Mouse (Mus musculus): ENCODE measurements around the gene Tshz2. TPM values are rescaled to one million over a fixed set of nuclear protein-coding genes. Genes with fewer than 3 reads are reported as not detected.

Tshz2 gene
- total RNA-seq, 2 experiments from 2014 or later, result not detected

GRCm38 (mm10) chr2:169970481-169970880, 337.7 kb downstream of the Tshz2 start:
- no peak for ATAC-seq (replicated peaks; ENCODE audit: low FRiP score, poor library complexity, severe bottlenecking)

- no peak for ATAC-seq (replicated peaks; ENCODE audit: low FRiP score, poor library complexity, severe bottlenecking)
These were observed 350.1 kb downstream of the Tshz2 start for GRCm38 (mm10) chr2:169982925-169983324.

DNA sequence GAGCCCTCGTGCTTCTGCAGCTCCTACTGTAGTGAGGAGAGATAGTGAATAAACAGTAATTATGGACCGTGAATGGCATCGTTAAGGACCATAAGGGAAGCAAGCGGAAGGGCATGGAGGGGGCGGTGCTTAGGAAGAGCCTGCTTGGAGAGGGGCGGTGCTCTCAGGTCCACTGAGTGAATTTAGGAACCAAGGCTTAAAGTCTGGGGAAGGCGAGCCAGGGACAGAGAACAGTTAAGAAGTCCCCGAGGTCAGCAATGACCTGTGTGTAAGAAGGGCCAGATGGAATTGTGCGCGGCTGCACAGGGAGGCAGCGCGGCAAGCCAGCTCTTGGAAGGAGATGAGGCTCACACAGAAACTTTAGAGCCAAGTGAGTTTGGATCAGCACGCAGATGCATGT, 354.4 kb downstream of the Tshz2 start:
- no peak for ATAC-seq (replicated peaks; ENCODE audit: low FRiP score, poor library complexity, severe bottlenecking)

GRCm38 (mm10) chr2:169989186-169989585, 356.4 kb downstream of the Tshz2 start:
- ATAC-seq (replicated peaks; ENCODE audit: low FRiP score, poor library complexity, severe bottlenecking), result no peak

GRCm38 (mm10) chr2:169990991-169991390, 358.2 kb downstream of the Tshz2 start:
- ATAC-seq (replicated peaks; ENCODE audit: low FRiP score, poor library complexity, severe bottlenecking), result no peak

DNA sequence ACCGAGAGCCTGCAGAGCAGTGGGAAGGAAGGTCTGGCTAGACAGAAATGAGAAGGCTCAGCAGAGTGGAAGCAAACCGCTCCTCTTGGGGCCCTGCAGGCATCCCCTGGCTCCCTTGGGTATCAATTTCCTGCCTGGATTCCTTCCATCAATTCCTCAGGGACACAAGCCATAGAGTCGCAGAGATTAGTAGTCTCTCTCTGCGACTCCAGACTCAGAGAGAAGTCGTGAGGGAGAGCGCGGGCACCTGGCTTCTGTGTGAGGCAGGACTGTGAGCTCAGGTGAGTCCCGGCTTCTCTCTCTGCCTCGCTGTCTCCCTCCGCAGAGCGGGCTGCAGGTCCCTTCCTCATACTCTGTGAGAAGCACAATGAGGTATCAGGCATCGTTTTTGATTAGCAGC, 363.2 kb downstream of the Tshz2 start:
- ATAC-seq (replicated peaks; ENCODE audit: low FRiP score, poor library complexity, severe bottlenecking), result no peak

DNA sequence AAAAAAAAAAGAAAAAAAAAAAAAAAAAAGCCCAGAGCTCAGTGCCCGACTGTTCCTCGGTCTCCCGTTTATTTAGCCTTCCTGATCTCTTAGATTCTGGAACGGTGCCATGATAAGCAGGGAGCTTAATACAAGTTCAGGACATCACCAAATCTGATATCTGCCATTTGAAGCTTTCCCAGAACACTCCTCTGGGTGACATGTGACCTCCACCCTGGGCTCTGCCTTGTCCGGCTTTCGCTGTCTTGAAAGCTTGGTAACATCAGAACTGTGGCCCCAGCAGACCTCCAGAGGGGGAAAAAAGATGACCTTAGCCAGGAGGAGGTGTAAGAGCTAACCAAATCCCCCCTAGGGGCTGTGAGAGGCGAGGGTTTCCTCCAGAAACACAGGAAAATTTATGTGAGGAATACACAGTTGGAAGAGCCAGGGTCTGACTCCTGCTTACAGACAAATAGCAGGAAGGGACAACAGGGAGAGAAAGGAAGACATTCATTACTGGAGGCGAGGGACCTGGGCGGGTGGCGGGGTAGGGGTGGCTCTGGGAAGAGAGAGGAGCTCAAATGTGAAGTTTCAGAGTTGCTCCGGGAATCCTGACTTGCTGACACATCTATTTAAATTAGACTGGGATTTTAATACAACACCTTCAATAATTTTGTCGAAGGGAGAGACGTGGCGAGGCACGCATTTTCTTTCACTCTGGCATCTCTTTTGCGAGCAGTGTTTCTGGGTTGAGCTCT, 363.9 kb downstream of the Tshz2 start:
- ATAC-seq (replicated peaks; ENCODE audit: low FRiP score, poor library complexity, severe bottlenecking), result no peak

DNA sequence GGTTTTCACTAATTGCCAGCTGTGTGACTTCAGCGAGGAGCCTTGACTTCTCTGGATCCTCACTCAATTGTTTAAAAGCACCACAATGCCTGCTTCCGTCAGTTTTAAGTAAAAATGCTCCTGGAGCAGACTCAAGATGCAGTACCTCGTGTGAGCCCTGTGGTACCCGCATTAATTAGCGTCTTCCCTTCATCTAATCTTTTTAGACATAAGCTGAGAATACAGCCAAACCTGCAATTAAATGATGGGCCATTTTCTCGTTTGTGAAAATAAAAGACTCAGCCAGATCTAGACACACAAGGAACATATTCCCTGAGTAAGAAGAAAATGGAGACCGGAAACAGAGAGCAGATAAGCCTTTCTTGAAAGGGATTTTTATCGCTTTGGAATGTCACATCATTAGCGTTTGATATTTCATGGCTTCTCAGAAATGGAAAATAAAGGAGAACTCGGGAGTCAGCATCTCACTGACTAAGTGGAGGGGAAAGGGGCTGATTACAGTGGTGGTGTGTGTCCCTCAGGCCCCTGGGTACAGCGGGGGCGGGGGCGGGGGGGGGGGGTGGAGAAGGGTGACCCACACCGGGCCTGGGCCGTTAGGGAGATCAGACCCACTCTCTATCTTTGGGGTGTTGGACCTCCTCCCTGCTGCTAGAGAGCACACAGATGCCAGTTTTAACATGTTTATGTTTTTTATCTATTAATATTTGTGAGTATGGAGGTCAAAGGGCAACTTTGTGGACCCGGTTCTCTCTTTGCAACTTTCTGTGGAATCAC, 364.6 kb downstream of the Tshz2 start:
- ATAC-seq (replicated peaks; ENCODE audit: low FRiP score, poor library complexity, severe bottlenecking), result no peak

DNA sequence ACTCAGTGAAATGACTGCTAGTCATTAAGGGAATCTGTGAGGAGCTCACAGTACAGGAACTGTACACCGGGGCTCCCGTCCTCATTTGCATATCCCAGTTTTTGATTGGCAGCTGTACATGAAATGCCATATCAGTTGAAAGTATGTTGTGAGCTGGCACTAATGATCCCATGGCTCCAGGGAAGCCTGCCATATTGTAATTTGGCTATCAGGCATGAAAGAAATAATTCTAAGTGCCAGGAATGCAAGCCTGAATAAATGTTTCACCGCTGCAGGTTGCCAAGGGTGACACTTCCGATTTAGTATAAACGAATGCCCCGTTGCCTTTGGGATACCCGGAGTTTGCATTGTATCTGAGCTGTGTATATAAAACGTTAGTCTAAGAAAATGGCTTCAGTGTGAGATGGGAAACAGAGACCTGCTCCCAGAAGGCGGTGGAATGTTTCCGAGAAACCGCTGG, 366.1 kb downstream of the Tshz2 start:
- no peak for ATAC-seq (replicated peaks; ENCODE audit: low FRiP score, poor library complexity, severe bottlenecking)

DNA sequence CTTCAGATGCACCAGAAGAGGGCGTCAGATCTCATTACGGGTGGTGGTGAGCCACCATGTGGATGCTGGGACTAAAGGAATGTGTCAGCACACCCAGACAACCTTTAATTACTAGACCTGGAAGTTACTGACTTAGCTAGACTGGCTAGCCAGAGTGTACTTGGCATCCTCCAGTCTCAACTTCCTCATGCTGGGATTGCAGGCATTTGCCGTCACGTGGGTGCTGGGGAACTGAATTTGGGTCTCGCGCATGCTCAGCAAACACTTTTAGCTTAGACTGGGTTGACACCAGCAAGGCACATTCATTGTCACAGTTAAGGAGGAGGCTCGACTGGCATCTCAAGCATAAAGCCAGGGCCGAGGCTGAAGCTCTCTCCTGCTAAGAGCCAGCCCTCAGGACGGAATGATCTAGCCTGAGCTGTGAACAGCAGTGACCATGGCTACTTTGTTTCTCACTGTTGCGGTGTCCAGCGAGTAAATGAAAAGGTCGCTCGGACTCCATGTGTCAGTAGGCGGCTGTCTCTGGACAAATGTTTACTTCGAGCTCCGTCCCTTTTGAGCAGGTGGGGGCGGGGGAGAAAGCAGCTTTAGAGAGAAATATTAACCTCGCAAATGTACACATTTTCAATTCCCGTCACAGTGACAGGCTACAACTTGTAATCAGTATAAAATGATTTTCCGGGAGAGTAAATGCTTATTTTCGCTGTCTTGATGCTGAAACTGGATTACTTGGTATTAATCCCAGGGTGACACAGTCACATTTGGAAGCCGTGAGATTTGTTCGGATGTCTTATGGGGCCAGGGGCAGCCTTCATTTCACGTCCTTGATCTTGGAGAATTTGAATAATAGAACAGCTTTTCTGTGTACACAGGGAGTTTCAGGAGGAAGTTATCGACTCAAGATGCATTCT, 370.0 kb downstream of the Tshz2 start:
- ATAC-seq (replicated peaks; ENCODE audit: low FRiP score, poor library complexity, severe bottlenecking), result no peak

- ATAC-seq (replicated peaks; ENCODE audit: low FRiP score, poor library complexity, severe bottlenecking), result no peak
These were observed 370.9 kb downstream of the Tshz2 start for GRCm38 (mm10) chr2:170003666-170004065.

DNA sequence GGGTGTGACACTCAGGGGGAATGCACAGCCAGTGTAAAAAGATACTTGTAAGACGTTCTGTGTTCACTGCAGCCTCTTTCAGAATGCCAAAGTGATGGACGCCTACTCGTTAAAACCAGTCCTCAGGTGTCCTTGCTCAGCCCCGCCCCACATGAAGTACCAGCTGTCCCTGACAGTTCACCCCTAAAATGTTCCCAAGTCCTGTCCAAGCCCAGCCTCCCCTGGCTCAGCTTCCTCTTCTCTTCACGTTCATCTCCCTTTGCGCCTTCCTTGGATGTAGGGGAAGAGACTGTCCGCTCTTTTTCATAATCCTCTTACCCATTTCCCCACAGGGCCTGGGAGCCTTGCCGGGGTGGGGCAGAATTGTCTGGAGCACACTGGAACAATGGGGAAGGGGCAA, 374.0 kb downstream of the Tshz2 start:
- ATAC-seq (replicated peaks; ENCODE audit: low FRiP score, poor library complexity, severe bottlenecking), result no peak

DNA sequence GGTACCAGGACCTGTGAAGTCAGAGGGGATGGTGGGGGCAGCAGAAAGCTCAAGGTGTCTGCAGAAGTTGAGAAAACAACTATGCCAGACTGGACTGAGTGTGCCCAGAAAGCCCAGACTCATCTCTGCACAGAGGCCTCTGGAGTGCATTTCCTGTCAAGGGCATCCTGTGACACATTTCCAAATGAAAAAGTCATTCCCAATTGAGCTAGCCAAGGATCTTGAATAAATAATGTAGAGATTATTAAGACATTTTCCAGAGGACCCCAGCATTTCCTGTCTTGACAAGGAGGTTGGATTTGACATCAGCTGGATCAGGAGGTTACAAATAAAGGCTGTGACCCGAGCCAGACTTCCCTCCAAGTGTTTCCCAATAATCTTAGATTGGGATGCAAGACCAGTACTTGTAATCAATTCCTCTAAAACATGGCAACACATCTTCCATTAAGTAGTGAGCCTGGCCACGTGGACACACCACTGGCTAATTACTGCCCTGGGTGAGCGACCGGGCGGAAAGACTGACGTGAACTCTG, 374.7 kb downstream of the Tshz2 start:
- ATAC-seq (replicated peaks; ENCODE audit: low FRiP score, poor library complexity, severe bottlenecking), result no peak

DNA sequence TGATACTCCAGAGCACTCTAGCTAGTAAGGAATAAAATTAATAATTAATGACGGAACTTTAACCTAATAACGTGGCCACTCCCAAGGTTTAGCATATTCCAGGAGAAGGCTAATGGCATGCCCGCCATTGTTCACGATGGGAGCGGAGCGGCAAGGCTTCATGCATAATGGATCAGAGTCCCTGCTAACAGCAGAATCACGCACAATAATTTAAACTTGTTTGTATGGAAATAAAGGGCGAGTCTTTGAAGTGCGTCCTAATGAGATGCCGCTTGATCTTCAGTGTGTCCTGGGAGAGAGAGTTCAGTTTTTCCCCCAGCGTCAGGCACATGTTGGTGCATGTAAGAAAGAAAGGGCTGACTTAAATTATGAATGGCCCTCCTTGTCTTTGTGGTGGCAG, 376.9 kb downstream of the Tshz2 start:
- no peak for ATAC-seq (replicated peaks; ENCODE audit: low FRiP score, poor library complexity, severe bottlenecking)

DNA sequence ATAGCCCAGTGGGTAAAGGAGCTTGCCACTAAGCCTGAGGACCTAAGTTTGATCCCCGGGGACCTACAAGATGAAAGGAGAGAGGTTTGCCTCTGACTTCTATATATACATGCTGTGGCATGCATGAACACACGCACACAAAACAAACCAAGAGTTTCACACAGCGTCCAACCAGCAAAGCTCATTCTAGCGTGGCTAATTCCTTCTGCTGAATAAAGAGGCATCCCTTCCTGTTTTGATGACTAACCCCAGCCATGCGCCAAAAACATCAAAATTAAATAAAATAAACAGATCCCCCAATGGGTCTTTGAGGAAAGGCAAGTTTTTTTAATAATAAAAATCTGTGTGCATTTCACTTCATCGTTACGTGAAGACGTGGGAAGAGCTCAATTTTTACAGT, 379.0 kb downstream of the Tshz2 start:
- no peak for ATAC-seq (replicated peaks; ENCODE audit: low FRiP score, poor library complexity, severe bottlenecking)

GRCm38 (mm10) chr2:170017302-170017701, 384.5 kb downstream of the Tshz2 start:
- no peak for ATAC-seq (replicated peaks; ENCODE audit: low FRiP score, poor library complexity, severe bottlenecking)

DNA sequence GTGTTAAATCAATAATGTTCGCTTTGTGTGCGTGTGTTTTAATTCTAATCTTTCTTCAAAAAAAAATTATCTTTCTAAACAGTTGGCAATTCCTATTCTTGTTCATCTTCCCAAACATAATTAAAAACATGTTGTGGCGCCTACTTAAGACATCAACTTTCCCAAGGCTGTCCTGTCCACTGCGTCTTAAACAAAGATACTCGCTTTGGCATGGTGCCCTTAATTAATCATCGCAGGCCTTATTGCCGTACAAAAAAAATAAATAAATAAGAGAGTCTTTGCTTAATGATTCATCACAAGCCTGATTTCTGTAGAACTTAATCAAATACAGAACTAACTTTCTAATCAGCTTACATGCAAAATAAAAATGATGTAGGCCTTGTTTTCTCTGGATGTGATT, 385.1 kb downstream of the Tshz2 start:
- ATAC-seq (replicated peaks; ENCODE audit: low FRiP score, poor library complexity, severe bottlenecking), result no peak

DNA sequence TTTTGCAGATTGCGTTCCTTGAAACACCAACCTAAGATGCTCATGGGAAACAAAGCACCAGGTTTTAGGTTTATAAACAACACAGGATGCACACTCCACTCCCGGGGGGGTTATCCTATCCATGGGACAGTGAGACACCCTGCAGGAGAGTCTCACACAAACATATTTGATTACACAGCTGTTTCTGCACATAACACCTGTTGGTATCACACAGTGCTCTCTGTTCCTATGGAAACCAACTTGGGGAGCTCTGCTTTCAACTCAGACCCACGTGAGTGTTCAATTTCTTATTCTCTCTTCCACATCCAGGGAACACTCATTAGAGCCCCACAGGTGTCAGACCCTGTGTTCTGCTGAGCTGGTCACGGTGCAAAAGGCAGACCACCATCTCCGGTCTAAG, 390.1 kb downstream of the Tshz2 start:
- no peak for ATAC-seq (replicated peaks; ENCODE audit: low FRiP score, poor library complexity, severe bottlenecking)

DNA sequence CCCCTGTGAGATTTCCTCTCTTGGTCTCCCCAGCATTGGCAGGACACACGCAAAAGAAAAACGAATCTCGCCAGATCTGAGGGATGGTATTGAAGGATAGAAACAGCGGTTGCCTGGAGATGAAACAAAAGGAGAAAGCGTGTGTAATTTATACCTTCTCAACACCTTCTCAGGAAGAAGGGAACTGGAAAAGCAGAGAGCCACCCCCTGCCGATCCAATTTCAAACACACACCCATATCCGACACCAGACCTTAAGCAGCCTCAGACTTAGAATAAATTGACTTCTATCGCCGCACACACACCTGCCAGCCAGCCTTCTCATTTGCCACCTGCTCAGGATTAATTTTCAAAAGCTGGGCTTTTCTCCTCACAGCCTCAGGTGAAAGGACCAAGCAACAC, 390.9 kb downstream of the Tshz2 start:
- no peak for ATAC-seq (replicated peaks; ENCODE audit: low FRiP score, poor library complexity, severe bottlenecking)

- no peak for ATAC-seq (replicated peaks; ENCODE audit: low FRiP score, poor library complexity, severe bottlenecking)
These were observed 392.1 kb downstream of the Tshz2 start for GRCm38 (mm10) chr2:170024939-170025338.
